Mouse (Mus musculus): Measurements from ENCODE around the gene Isg20l2. TPM values are rescaled to one million over a fixed set of nuclear protein-coding genes. Genes with fewer than 3 reads are reported as not detected.

Gene Isg20l2
- polyA plus RNA-seq, 1 experiment from 2014 or later: 17.2 TPM

- Histone ChIP-seq H3K27me3 (ENCODE audit: control insufficient read depth, insufficient read depth, low read depth, low read length) (no peaks in the 10 kb centered on the region), H3K4me3 (ENCODE audit: low read depth, low read length) (no peak overlapping the region), H3K4me2 (ENCODE audit: low read depth, low read length) (peak overlapping the region; percentile 84), H3K4me1 (ENCODE audit: control insufficient read depth, low read depth, low read length) (peaks cover 22% of the 10 kb centered on the region), H3K27ac (ENCODE audit: low read length) (peak overlapping the region; percentile 84), H3K9me3 (replicated peaks; ENCODE audit: control insufficient read depth, low read length) (no peaks in the 10 kb centered on the region), H3K9ac (ENCODE audit: low read depth, low read length) (no peak overlapping the region), H3K36me3 (ENCODE audit: control insufficient read depth, insufficient read depth) (peaks cover 47% of the 10 kb centered on the region)
- ATAC-seq (ENCODE audit: low read depth): no peak
- 85% methylated on average over 1 of the region's 1 CpGs for WGBS (ENCODE audit: insufficient replicate concordance)
Observed at GRCm38 (mm10) chr3:87918551-87918950, 11.6 kb upstream of the Isg20l2 start.

DNA sequence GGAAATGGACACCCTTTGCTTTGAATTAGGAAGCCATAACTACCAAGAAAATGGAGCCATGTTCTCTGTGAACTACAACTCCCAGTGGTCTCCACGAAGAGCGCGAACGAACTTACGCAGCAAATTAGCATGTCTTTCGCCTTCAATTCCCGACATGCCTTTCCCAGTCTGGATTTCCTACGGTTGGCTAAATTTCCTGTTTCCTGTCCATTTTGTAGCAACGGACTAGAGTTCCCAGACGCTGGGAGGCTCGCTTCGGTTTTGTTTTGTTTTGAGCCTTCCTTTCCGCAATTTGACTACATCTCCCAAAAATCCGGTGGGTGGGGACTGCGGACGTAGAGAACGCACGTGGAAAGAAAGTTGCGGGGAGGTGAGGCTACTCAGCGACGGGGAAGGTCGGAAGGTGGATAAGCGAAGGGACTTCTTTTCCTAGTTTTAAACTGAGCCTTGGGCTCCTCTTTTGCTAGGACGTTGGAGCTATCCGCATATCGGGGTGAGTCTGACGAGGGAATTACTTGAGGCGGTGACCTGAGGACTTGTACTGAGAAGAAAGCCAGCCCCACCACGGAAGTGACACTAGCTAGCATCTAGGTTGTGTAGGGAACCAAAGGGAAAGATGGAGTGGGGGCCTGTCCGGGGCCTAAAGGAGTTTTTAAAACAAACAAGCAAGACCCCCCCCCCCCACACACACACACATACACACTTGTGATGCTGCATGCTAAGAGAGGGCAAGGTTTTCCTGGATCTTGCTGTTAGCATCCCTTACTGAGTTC is 10.6 kb upstream of the Isg20l2 start, which contains the start of gene Mrpl24:
Mrpl24 (plus strand) TSS at position 171 of the 773 bp plus-strand sequence.
- 0% methylated on average over 30 of the region's 30 CpGs for WGBS (ENCODE audit: insufficient replicate concordance)
- Histone ChIP-seq H3K27ac (ENCODE audit: low read length) (peak within 1 kb of the TSS; percentile 84), H3K9ac (ENCODE audit: low read depth, low read length) (peak within 1 kb of the TSS; percentile 73), H3K4me2 (ENCODE audit: low read depth, low read length) (peak within 1 kb of the TSS; percentile 84), H3K9me3 (replicated peaks; ENCODE audit: control insufficient read depth, low read length) (no peaks in the 10 kb centered on the region), H3K4me3 (ENCODE audit: low read depth, low read length) (peak within 1 kb of the TSS; percentile 78), H3K27me3 (ENCODE audit: control insufficient read depth, insufficient read depth, low read depth, low read length) (no peaks in the 10 kb centered on the region), H3K36me3 (ENCODE audit: control insufficient read depth, insufficient read depth) (peaks cover 46% of the 10 kb centered on the region), H3K4me1 (ENCODE audit: control insufficient read depth, low read depth, low read length) (peaks cover 12% of the 10 kb centered on the region)
- ATAC-seq (ENCODE audit: low read depth): peak; percentile 83

GRCm38 (mm10) chr3:87920270-87920943 is 9.7 kb upstream of the Isg20l2 start:
- Histone ChIP-seq H3K4me3 (ENCODE audit: low read depth, low read length) (peak overlapping the region; percentile 78), H3K27me3 (ENCODE audit: control insufficient read depth, insufficient read depth, low read depth, low read length) (no peaks in the 10 kb centered on the region), H3K4me2 (ENCODE audit: low read depth, low read length) (peak overlapping the region; percentile 84), H3K36me3 (ENCODE audit: control insufficient read depth, insufficient read depth) (peaks cover 46% of the 10 kb centered on the region), H3K9me3 (replicated peaks; ENCODE audit: control insufficient read depth, low read length) (no peaks in the 10 kb centered on the region), H3K9ac (ENCODE audit: low read depth, low read length) (peak overlapping the region; percentile 73), H3K4me1 (ENCODE audit: control insufficient read depth, low read depth, low read length) (peaks cover 11% of the 10 kb centered on the region), H3K27ac (ENCODE audit: low read length) (no peak overlapping the region)
- ATAC-seq (ENCODE audit: low read depth): no peak
- WGBS (ENCODE audit: insufficient replicate concordance): 45% methylated on average over 9 of the region's 9 CpGs

GRCm38 (mm10) chr3:87924996-87925395 is 5.1 kb upstream of the Isg20l2 start:
- no peak for ATAC-seq (ENCODE audit: low read depth)
- WGBS (ENCODE audit: insufficient replicate concordance): 81% methylated on average over 7 of the region's 7 CpGs
- peaks cover 45% of the 10 kb centered on the region for H3K36me3 ChIP-seq (ENCODE audit: control insufficient read depth, insufficient read depth)
- H3K4me3 ChIP-seq (ENCODE audit: low read depth, low read length): no peak overlapping the region
- no peak overlapping the region for H3K27ac ChIP-seq (ENCODE audit: low read length)
- no peak overlapping the region for H3K4me2 ChIP-seq (ENCODE audit: low read depth, low read length)
- H3K9ac ChIP-seq (ENCODE audit: low read depth, low read length): no peak overlapping the region
- H3K4me1 ChIP-seq (ENCODE audit: control insufficient read depth, low read depth, low read length): peaks cover 9% of the 10 kb centered on the region
- no peaks in the 10 kb centered on the region for H3K27me3 ChIP-seq (ENCODE audit: control insufficient read depth, insufficient read depth, low read depth, low read length)
- no peaks in the 10 kb centered on the region for H3K9me3 ChIP-seq (replicated peaks; ENCODE audit: control insufficient read depth, low read length)

- Histone ChIP-seq H3K4me1 (ENCODE audit: control insufficient read depth, low read depth, low read length) (peaks cover 21% of the 10 kb centered on the region), H3K27me3 (ENCODE audit: control insufficient read depth, insufficient read depth, low read depth, low read length) (no peaks in the 10 kb centered on the region), H3K4me2 (ENCODE audit: low read depth, low read length) (no peak overlapping the region), H3K27ac (ENCODE audit: low read length) (no peak overlapping the region), H3K36me3 (ENCODE audit: control insufficient read depth, insufficient read depth) (peaks cover 40% of the 10 kb centered on the region), H3K9ac (ENCODE audit: low read depth, low read length) (no peak overlapping the region), H3K9me3 (replicated peaks; ENCODE audit: control insufficient read depth, low read length) (no peaks in the 10 kb centered on the region), H3K4me3 (ENCODE audit: low read depth, low read length) (no peak overlapping the region)
- WGBS (ENCODE audit: insufficient replicate concordance): 89% methylated on average over 5 of the region's 5 CpGs
- ATAC-seq (ENCODE audit: low read depth): no peak
Observed at GRCm38 (mm10) chr3:87927452-87927851, 2.7 kb upstream of the Isg20l2 start.

DNA sequence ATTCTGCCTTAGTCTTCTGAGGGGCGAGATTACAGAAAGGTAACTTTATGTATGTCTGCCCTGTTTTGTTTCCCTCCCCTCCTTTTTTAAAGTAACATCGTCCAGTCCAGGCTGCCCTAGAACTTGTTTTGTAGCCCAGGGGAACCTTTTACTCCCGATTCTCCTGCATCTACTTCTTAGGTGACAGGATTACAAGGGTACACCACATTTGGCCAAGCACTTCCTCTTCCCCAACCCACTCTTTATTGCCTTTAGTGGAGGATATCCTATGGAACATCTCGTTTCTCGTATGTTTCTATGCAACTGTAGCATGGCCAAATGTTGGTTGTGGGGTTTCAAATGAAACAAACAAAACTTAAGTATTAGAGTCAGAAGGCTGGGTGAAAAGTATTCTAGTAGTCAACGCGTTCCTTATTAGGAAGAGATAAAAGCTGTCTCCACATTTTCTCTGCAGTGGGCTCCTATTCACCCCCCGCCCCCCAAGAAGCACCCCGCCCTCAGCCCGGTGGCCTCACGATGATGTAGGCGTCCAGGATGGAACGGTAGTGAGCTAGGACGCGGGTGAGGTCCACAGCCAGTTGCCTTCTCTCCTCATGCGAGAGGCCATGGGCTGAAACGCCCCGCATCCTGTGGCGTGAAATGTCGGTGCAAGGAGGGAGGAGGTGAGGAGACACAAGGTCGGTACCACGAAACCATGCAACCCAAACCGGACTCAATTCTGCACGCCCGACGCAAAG is 605 bp upstream of the Isg20l2 start:
- Histone ChIP-seq H3K4me1 (ENCODE audit: control insufficient read depth, low read depth, low read length) (peaks cover 26% of the 10 kb centered on the region), H3K27me3 (ENCODE audit: control insufficient read depth, insufficient read depth, low read depth, low read length) (no peaks in the 10 kb centered on the region), H3K9me3 (replicated peaks; ENCODE audit: control insufficient read depth, low read length) (no peaks in the 10 kb centered on the region), H3K4me3 (ENCODE audit: low read depth, low read length) (peak overlapping the region; percentile 96), H3K36me3 (ENCODE audit: control insufficient read depth, insufficient read depth) (peaks cover 25% of the 10 kb centered on the region), H3K4me2 (ENCODE audit: low read depth, low read length) (peak overlapping the region; percentile 90), H3K27ac (ENCODE audit: low read length) (peak overlapping the region; percentile 93), H3K9ac (ENCODE audit: low read depth, low read length) (peak overlapping the region; percentile 90)
- ATAC-seq (ENCODE audit: low read depth): peak; percentile 22
- 2% methylated on average over 26 of the region's 26 CpGs for WGBS (ENCODE audit: insufficient replicate concordance)

GRCm38 (mm10) chr3:87934026-87934425 is 3.9 kb downstream of the Isg20l2 start:
- ATAC-seq (ENCODE audit: low read depth): no peak
- Histone ChIP-seq H3K9ac (ENCODE audit: low read depth, low read length) (no peak overlapping the region), H3K4me3 (ENCODE audit: low read depth, low read length) (no peak overlapping the region), H3K27ac (ENCODE audit: low read length) (no peak overlapping the region), H3K36me3 (ENCODE audit: control insufficient read depth, insufficient read depth) (peaks cover 18% of the 10 kb centered on the region), H3K27me3 (ENCODE audit: control insufficient read depth, insufficient read depth, low read depth, low read length) (no peaks in the 10 kb centered on the region), H3K9me3 (replicated peaks; ENCODE audit: control insufficient read depth, low read length) (no peaks in the 10 kb centered on the region), H3K4me1 (ENCODE audit: control insufficient read depth, low read depth, low read length) (peaks cover 23% of the 10 kb centered on the region), H3K4me2 (ENCODE audit: low read depth, low read length) (no peak overlapping the region)
- 71% methylated on average over 5 of the region's 5 CpGs for WGBS (ENCODE audit: insufficient replicate concordance)

GRCm38 (mm10) chr3:87934501-87934900 is 4.4 kb downstream of the Isg20l2 start:
- Histone ChIP-seq H3K36me3 (ENCODE audit: control insufficient read depth, insufficient read depth) (peaks cover 20% of the 10 kb centered on the region), H3K9ac (ENCODE audit: low read depth, low read length) (no peak overlapping the region), H3K4me1 (ENCODE audit: control insufficient read depth, low read depth, low read length) (peaks cover 19% of the 10 kb centered on the region), H3K27ac (ENCODE audit: low read length) (no peak overlapping the region), H3K27me3 (ENCODE audit: control insufficient read depth, insufficient read depth, low read depth, low read length) (no peaks in the 10 kb centered on the region), H3K9me3 (replicated peaks; ENCODE audit: control insufficient read depth, low read length) (no peaks in the 10 kb centered on the region), H3K4me3 (ENCODE audit: low read depth, low read length) (no peak overlapping the region), H3K4me2 (ENCODE audit: low read depth, low read length) (no peak overlapping the region)
- ATAC-seq (ENCODE audit: low read depth): no peak
- WGBS (ENCODE audit: insufficient replicate concordance): 74% methylated on average over 4 of the region's 4 CpGs
